Mouse (Mus musculus): ENCODE data around the gene Zfp692. TPM values are rescaled to one million over a fixed set of nuclear protein-coding genes. Genes with fewer than 3 reads are reported as not detected.

The Zfp692 gene
- polyA plus RNA-seq, 2 experiments: 5.0 to 18.7 TPM

Other genes starting within 250 kb of the Zfp692 start
- not detected in 2 replicates for gene Gm12248, start 213.9 kb upstream of the Zfp692 start, polyA plus RNA-seq (2012; rRNA removed)
- gene Gm12248, start 213.9 kb upstream of the Zfp692 start, polyA plus RNA-seq (2014; fragmentation: Nextera tagmentation; extraction: Ambion mirVana): not detected in 2 replicates
- gene Cnot8, start 202.9 kb upstream of the Zfp692 start, polyA plus RNA-seq (2012; rRNA removed): 21.5 and 26.3 TPM in 2 replicates
- gene Cnot8, start 202.9 kb upstream of the Zfp692 start, polyA plus RNA-seq (2014; fragmentation: Nextera tagmentation; extraction: Ambion mirVana): 28.9 and 34.3 TPM in 2 replicates
- 4.8 and 5.9 TPM in 2 replicates for gene Gemin5, start 138.5 kb upstream of the Zfp692 start, polyA plus RNA-seq (2012; rRNA removed)
- 8.4 and 10.7 TPM in 2 replicates for gene Gemin5, start 138.5 kb upstream of the Zfp692 start, polyA plus RNA-seq (2014; fragmentation: Nextera tagmentation; extraction: Ambion mirVana)
- gene Mrpl22, start 135.4 kb upstream of the Zfp692 start, polyA plus RNA-seq (2012; rRNA removed): 53.3 and 66.0 TPM in 2 replicates
- 101 and 102 TPM in 2 replicates for gene Mrpl22, start 135.4 kb upstream of the Zfp692 start, polyA plus RNA-seq (2014; fragmentation: Nextera tagmentation; extraction: Ambion mirVana)
- gene Igtp, start 107.5 kb upstream of the Zfp692 start, polyA plus RNA-seq (2012; rRNA removed): 3.6 and 4.7 TPM in 2 replicates
- 6.9 and 7.6 TPM in 2 replicates for gene Igtp, start 107.5 kb upstream of the Zfp692 start, polyA plus RNA-seq (2014; fragmentation: Nextera tagmentation; extraction: Ambion mirVana)
- gene Irgm2, start 107.5 kb upstream of the Zfp692 start, polyA plus RNA-seq (2012; rRNA removed): 2.4 and 2.8 TPM in 2 replicates
- 2.6 and 3.0 TPM in 2 replicates for gene Irgm2, start 107.5 kb upstream of the Zfp692 start, polyA plus RNA-seq (2014; fragmentation: Nextera tagmentation; extraction: Ambion mirVana)
- 0.61 and 0.78 TPM in 2 replicates for gene 4930438A08Rik, start 32.3 kb upstream of the Zfp692 start, polyA plus RNA-seq (2012; rRNA removed)
- gene 4930438A08Rik, start 32.3 kb upstream of the Zfp692 start, polyA plus RNA-seq (2014; fragmentation: Nextera tagmentation; extraction: Ambion mirVana): 0.99 and 1.0 TPM in 2 replicates
- 20.3 and 22.2 TPM in 2 replicates for gene Zfp672, start 23.3 kb downstream of the Zfp692 start, polyA plus RNA-seq (2012; rRNA removed)
- gene Zfp672, start 23.3 kb downstream of the Zfp692 start, polyA plus RNA-seq (2014; fragmentation: Nextera tagmentation; extraction: Ambion mirVana): 39.1 and 48.6 TPM in 2 replicates
- 9.0 and 9.1 TPM in 2 replicates for gene Sh3bp5l, start 23.7 kb downstream of the Zfp692 start, polyA plus RNA-seq (2012; rRNA removed)
- 9.1 and 12.4 TPM in 2 replicates for gene Sh3bp5l, start 23.7 kb downstream of the Zfp692 start, polyA plus RNA-seq (2014; fragmentation: Nextera tagmentation; extraction: Ambion mirVana)
- gene Lypd8, start 72.0 kb downstream of the Zfp692 start, polyA plus RNA-seq (2012; rRNA removed): 0.09 and 0.17 TPM in 2 replicates
- not detected in 2 replicates for gene Lypd8, start 72.0 kb downstream of the Zfp692 start, polyA plus RNA-seq (2014; fragmentation: Nextera tagmentation; extraction: Ambion mirVana)
- gene 1810065E05Rik, start 114.0 kb downstream of the Zfp692 start, polyA plus RNA-seq (2012; rRNA removed): not detected in 2 replicates
- gene 1810065E05Rik, start 114.0 kb downstream of the Zfp692 start, polyA plus RNA-seq (2014; fragmentation: Nextera tagmentation; extraction: Ambion mirVana): not detected in 2 replicates
- not detected in 2 replicates for gene Gm12253, start 125.5 kb downstream of the Zfp692 start, polyA plus RNA-seq (2012; rRNA removed)
- gene Gm12253, start 125.5 kb downstream of the Zfp692 start, polyA plus RNA-seq (2014; fragmentation: Nextera tagmentation; extraction: Ambion mirVana): not detected in 2 replicates
- gene Lypd9, start 145.9 kb downstream of the Zfp692 start, polyA plus RNA-seq (2012; rRNA removed): not detected in 2 replicates
- not detected in 2 replicates for gene Lypd9, start 145.9 kb downstream of the Zfp692 start, polyA plus RNA-seq (2014; fragmentation: Nextera tagmentation; extraction: Ambion mirVana)
- not detected in 2 replicates for gene Olfr30, start 155.2 kb downstream of the Zfp692 start, polyA plus RNA-seq (2012; rRNA removed)
- gene Olfr30, start 155.2 kb downstream of the Zfp692 start, polyA plus RNA-seq (2014; fragmentation: Nextera tagmentation; extraction: Ambion mirVana): not detected in 2 replicates
- not detected in 2 replicates for gene Olfr332, start 185.5 kb downstream of the Zfp692 start, polyA plus RNA-seq (2012; rRNA removed)
- not detected in 2 replicates for gene Olfr332, start 185.5 kb downstream of the Zfp692 start, polyA plus RNA-seq (2014; fragmentation: Nextera tagmentation; extraction: Ambion mirVana)
- not detected in 2 replicates for gene Olfr331, start 195.5 kb downstream of the Zfp692 start, polyA plus RNA-seq (2012; rRNA removed)
- not detected in 2 replicates for gene Olfr331, start 195.5 kb downstream of the Zfp692 start, polyA plus RNA-seq (2014; fragmentation: Nextera tagmentation; extraction: Ambion mirVana)
- gene Olfr330, start 227.8 kb downstream of the Zfp692 start, polyA plus RNA-seq (2012; rRNA removed): not detected in 2 replicates
- gene Olfr330, start 227.8 kb downstream of the Zfp692 start, polyA plus RNA-seq (2014; fragmentation: Nextera tagmentation; extraction: Ambion mirVana): not detected in 2 replicates
- gene Olfr329-ps, start 239.4 kb downstream of the Zfp692 start, polyA plus RNA-seq (2012; rRNA removed): not detected in 2 replicates
- gene Olfr329-ps, start 239.4 kb downstream of the Zfp692 start, polyA plus RNA-seq (2014; fragmentation: Nextera tagmentation; extraction: Ambion mirVana): not detected in 2 replicates
- 0.02 TPM in 1 of 2 replicates, not detected in the other for gene Olfr328, start 248.6 kb downstream of the Zfp692 start, polyA plus RNA-seq (2012; rRNA removed)
- gene Olfr328, start 248.6 kb downstream of the Zfp692 start, polyA plus RNA-seq (2014; fragmentation: Nextera tagmentation; extraction: Ambion mirVana): not detected in 2 replicates